Mouse (Mus musculus): ENCODE results near the gene Nat8f6.
"Not testable (repeated sequence)": the region's sequence is repeated elsewhere in the genome, so short reads cannot be mapped to it uniquely, and the experiment has no call there.

DNA sequence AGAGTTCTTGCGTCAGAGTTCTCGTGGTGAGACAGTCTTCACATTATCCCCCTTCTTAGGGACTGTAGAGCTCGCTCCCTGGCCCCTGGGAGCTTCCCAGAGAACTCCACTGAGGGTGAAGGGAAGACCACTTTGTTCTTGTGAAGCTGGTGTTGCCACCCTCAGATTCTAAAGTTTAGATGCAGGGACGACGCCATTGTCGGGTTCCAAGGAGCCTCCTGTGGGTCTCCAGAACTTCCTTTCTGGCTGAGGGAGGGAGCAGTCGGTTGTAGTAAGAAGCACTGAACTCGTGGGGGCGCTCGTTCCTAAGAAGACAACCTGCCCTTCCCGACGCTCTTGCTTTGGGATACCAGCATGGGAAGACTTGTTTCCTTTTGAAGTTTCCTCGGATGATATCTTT, 55.2 kb downstream of the Nat8f6 start, which contains the start of gene Nat8f3:
- TF ChIP-seq CTCF (IDR thresholded peaks at IDR 0.05; ENCODE audit: borderline replicate concordance, extremely low read depth, insufficient read depth, insufficient read length); POLR2A (IDR thresholded peaks at IDR 0.05; ENCODE audit: borderline replicate concordance, extremely low read depth, insufficient read depth, insufficient read length, poor library complexity, severe bottlenecking): not testable (repeated sequence)
